Mouse (Mus musculus) left cerebral cortex, postnatal 36 days (tissue): ENCODE measurements around the gene Olfr133. TPM values are rescaled to one million over a fixed set of nuclear protein-coding genes. Genes with fewer than 3 reads are reported as not detected.
"Not testable (repeated sequence)": the region's sequence is repeated elsewhere in the genome, so short reads cannot be mapped to it uniquely, and the experiment has no call there.

Experiments
- DNase-seq, 2 experiments: peaks; one replicate each; pipeline ENCODE4 v3.0.0; 2021 to 2022; ENCODE audit warnings: low spot score in 2 of 2, mixed read lengths in 1 of 2
- intact Hi-C: fragments of 180-260 bp; cut with DNase I; formaldehyde crosslinking; loops from one replicate; pipeline ENCODE4 v1.15.1; 2025
- total RNA-seq, 2 experiments: library from RNA; stranded (reverse); gene quantifications; 2 replicates each; pipeline ENCODE4 v1.2.3; 2021

The Olfr133 gene
- total RNA-seq, result not detected

- intact Hi-C loops, result no loop called here
Observed at GRCm38 (mm10) chr17:38144981-38145380, at the start of gene Olfr133. Olfr133 (plus strand) TSS chr17:38145281.

DNA sequence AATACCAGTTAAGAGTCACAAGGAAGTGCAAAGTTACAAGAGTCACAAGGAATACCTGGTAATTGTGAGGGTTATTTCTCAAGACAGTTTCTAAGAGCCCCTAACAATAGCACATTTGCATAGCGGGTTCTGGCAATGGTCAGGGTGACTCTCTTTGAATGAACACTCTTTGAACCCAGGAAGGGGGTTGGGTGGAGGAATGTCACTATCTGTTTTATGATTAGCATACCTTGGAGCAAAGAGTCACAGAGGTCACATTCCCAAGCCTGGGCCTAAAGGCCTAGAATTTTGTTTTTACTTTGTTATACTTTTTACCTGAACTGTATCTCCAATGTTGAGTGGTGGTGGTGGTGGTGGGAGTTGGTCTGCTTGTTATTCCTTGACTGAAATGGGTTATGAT is 20.9 kb upstream of the Olfr133 start:
- DNase-seq, intact Hi-C loops: not testable (repeated sequence)

More at GRCm38 (mm10) chr17:38144981-38145380, at the start of gene Olfr133:
- no peak for DNase-seq

- DNase-seq, result not testable (repeated sequence)
Observed at GRCm38 (mm10) chr17:38125371-38125770, 19.7 kb upstream of the Olfr133 start.

GRCm38 (mm10) chr17:38134426-38134825 is 10.7 kb upstream of the Olfr133 start, which contains the start of gene Olfr132:
Olfr132 (minus strand) TSS chr17:38134526.
- intact Hi-C loops, result no loop called here
- no peak for DNase-seq

More at GRCm38 (mm10) chr17:38125371-38125770, 19.7 kb upstream of the Olfr133 start:
- intact Hi-C loops, result not testable (repeated sequence)

- intact Hi-C loops, result no loop called here
- DNase-seq, result no peak
Observed at GRCm38 (mm10) chr17:38171088-38171487, 26.0 kb downstream of the Olfr133 start, which contains the start of gene Olfr134. Olfr134 (plus strand) TSS chr17:38171388.

Other genes with a start within 250 kb of the Olfr133 start
- gene Olfr127, start 244.8 kb upstream of the Olfr133 start, total RNA-seq, result not detected
- not detected for gene Olfr128, start 224.7 kb upstream of the Olfr133 start, total RNA-seq
- not detected for gene Olfr761, start 192.2 kb upstream of the Olfr133 start, total RNA-seq
- not detected for gene Olfr129, start 85.2 kb upstream of the Olfr133 start, total RNA-seq
- gene Olfr130, start 81.4 kb upstream of the Olfr133 start, total RNA-seq, result not detected
- not detected for gene Olfr131, start 56.6 kb upstream of the Olfr133 start, total RNA-seq
- not detected for gene Olfr132, start 10.8 kb upstream of the Olfr133 start, total RNA-seq
- not detected for gene Olfr134, start 26.1 kb downstream of the Olfr133 start, total RNA-seq
- not detected for gene Olfr135, start 59.1 kb downstream of the Olfr133 start, total RNA-seq
- gene Olfr138, start 115.8 kb downstream of the Olfr133 start, total RNA-seq, result not detected
- not detected for gene Olfr137, start 162.3 kb downstream of the Olfr133 start, total RNA-seq
- gene Olfr136, start 184.6 kb downstream of the Olfr133 start, total RNA-seq, result not detected